11 mouse cellular contexts compared by ENCODE assay signal in the genomic region with DNA sequence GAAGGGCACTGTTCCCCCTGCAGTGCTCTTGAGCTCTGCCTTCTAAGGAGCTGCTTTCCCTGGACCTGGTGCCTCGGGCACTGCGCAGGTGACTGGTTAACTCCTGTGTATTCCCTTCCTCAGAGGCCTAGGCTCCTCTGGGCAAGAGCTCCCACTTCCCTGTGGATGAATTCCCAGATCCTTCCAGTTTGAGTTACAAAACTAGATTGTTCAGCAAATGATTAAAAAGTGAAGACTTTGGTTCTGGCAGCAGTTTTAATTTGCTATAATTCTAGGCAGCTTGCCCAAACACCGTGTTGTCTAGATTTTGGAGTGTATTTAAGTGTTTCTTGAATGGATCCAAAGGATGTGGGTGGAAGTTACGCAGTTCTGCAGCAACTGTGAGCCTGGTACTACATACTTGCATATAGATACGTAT. TPM values are rescaled to one million over a fixed set of nuclear protein-coding genes. Genes with fewer than 3 reads are reported as not detected.
DNase-seq lines count a peak whose midpoint lies in the region; ATAC-seq lines count a peak whose summit lies in the region.
"Had no signal": no experiment of that assay in that cellular context is flagged by ENCODE, and none has a peak within 500 bp of the region (broad histone marks: within the 10 kb centered on the region; RNA-seq: fewer than 3 reads in every experiment).

No protein-coding gene starts in this region.

- no peak for ATAC-seq in lung, embryonic 15.5 days (ENCODE audit: borderline replicate concordance, extremely low read depth, low FRiP score, low TSS enrichment)
- no peak for ATAC-seq in CD4-positive, CD25-positive, alpha-beta regulatory T cell, adult 4 months
- ATAC-seq: forebrain, embryonic 13.5 days had no signal

- DNase-seq in layer of hippocampus, adult 11-12 months (ENCODE audit: low spot score), result peak; percentile 48
- no peak for DNase-seq in layer of hippocampus, postnatal 10 days (ENCODE audit: low spot score in 2 of 2)
- peak; percentile 58 for DNase-seq in adipocyte (ENCODE audit: low spot score)
- DNase-seq in kidney, adult 8-10 months, result peak; percentile 65 to 71
- no peak for DNase-seq in cerebellum, adult 9-10 months
- no peak for DNase-seq in embryo, embryonic 10.5 days (ENCODE audit: low spot score)
- DNase-seq: heart, adult 2 months had no signal

- no peaks in the 10 kb centered on the region for H3K9me3 ChIP-seq in lung, embryonic 15.5 days
- H3K9me3 ChIP-seq: forebrain, embryonic 13.5 days had no signal

- H3K27ac ChIP-seq in lung, embryonic 15.5 days, result peak overlapping the region; percentile 79
- H3K27ac ChIP-seq: forebrain, embryonic 13.5 days; heart, adult 2 months had no signal

- H3K36me3 ChIP-seq in lung, embryonic 15.5 days, result no peaks in the 10 kb centered on the region

- H3K27me3 ChIP-seq in lung, embryonic 15.5 days, result no peaks in the 10 kb centered on the region
- H3K27me3 ChIP-seq: CH12.LX; forebrain, embryonic 13.5 days had no signal

- H3K9ac ChIP-seq in lung, embryonic 15.5 days, result no peak overlapping the region
- H3K9ac ChIP-seq: forebrain, embryonic 13.5 days had no signal

- H3K4me3 ChIP-seq in lung, embryonic 15.5 days, result no peak overlapping the region
- H3K4me3 ChIP-seq: forebrain, embryonic 13.5 days; heart, adult 2 months had no signal

- H3K4me2 ChIP-seq in lung, embryonic 15.5 days, result no peak overlapping the region
- H3K4me2 ChIP-seq: forebrain, embryonic 13.5 days had no signal

- 51% methylated on average over 5 of the region's 5 CpGs for WGBS in lung, embryonic 15.5 days

- peaks cover 62% of the 10 kb centered on the region for H3K4me1 ChIP-seq in lung, embryonic 15.5 days

RNA-seq across cellular contexts. Expression of gene Galnt2, which starts 21.4 kb away (rescaled TPM):
- total RNA-seq in layer of hippocampus, postnatal 10 days (2021), result 10 to 100 TPM; 66.7 to 67.9 TPM
- polyA plus RNA-seq in lung, embryonic 15.5 days (2015; fragmentation: Nextera tagmentation; extraction: Ambion mirVana), result 55.3 and 62.5 TPM in 2 replicates
- polyA plus RNA-seq in CD4-positive, CD25-positive, alpha-beta regulatory T cell, adult 4 months (2017; shearing (Covaris generic)), result 10 to 100 TPM; 18.5 to 18.7 TPM

Comparison
In these comparisons a context has a peak if more than half of its experiments do, and no peak if none do; other contexts are left out.
1. DNase-seq: peak in layer of hippocampus, adult 11-12 months (single experiment), adipocyte (single experiment) and kidney, adult 8-10 months (2 of 2); none in layer of hippocampus, postnatal 10 days (0 of 2), cerebellum, adult 9-10 months (single experiment) and embryo, embryonic 10.5 days (single experiment).